Mouse (Mus musculus) brain, embryonic 18.5 days (tissue): ENCODE measurements at regions not wholly inside any gene's neighbourhood (a gene's known extent, or its start where the extent isn't known, plus 50 kb on each side); places are given as distances from the start of the nearest gene placed in this dataset.
"Not testable (repeated sequence)": the region's sequence is repeated elsewhere in the genome, so short reads cannot be mapped to it uniquely, and the experiment has no call there.

Experiments
- DNase-seq: peaks from one replicate; pipeline ENCODE4 v3.0.0-alpha.2; 2012; ENCODE audit warnings: low read depth, low spot score

- no peak for DNase-seq
These were observed 202.1 kb downstream of the Ddx10 start for GRCm38 (mm10) chr9:53045788-53046187.

- no peak for DNase-seq
These were observed 214.1 kb downstream of the Ddx10 start for GRCm38 (mm10) chr9:53033797-53034196.

GRCm38 (mm10) chr9:53022096-53022495 is 225.8 kb downstream of the Ddx10 start:
- no peak for DNase-seq

GRCm38 (mm10) chr9:53010741-53011140 is 237.1 kb downstream of the Ddx10 start:
- no peak for DNase-seq

GRCm38 (mm10) chr9:53007395-53007794 is 240.5 kb downstream of the Ddx10 start:
- no peak for DNase-seq

GRCm38 (mm10) chr9:53006085-53006484 is 241.8 kb downstream of the Ddx10 start:
- DNase-seq, result no peak

GRCm38 (mm10) chr9:53004253-53004978 is 243.4 kb downstream of the Ddx10 start:
- DNase-seq, result peak; percentile 8

GRCm38 (mm10) chr9:52976041-52976440 is 271.8 kb downstream of the Ddx10 start:
- DNase-seq, result no peak

- DNase-seq, result no peak
These were observed 282.2 kb downstream of the Ddx10 start for GRCm38 (mm10) chr9:52965631-52966030.

GRCm38 (mm10) chr9:52959668-52960067 is 280.1 kb upstream of the AI593442 start:
- no peak for DNase-seq

GRCm38 (mm10) chr9:52957245-52957644 is 277.7 kb upstream of the AI593442 start:
- no peak for DNase-seq

GRCm38 (mm10) chr9:52944081-52944480 is 264.5 kb upstream of the AI593442 start:
- DNase-seq, result no peak

- no peak for DNase-seq
These were observed 262.0 kb upstream of the AI593442 start for GRCm38 (mm10) chr9:52941637-52941983.

GRCm38 (mm10) chr9:52940964-52941636 is 261.5 kb upstream of the AI593442 start:
- peak; percentile 51 for DNase-seq

- DNase-seq, result no peak
These were observed 255.5 kb upstream of the AI593442 start for GRCm38 (mm10) chr9:52935082-52935481.

GRCm38 (mm10) chr9:52917516-52917915 is 237.9 kb upstream of the AI593442 start:
- no peak for DNase-seq

- not testable (repeated sequence) for DNase-seq
These were observed 209.1 kb upstream of the AI593442 start for GRCm38 (mm10) chr9:52888653-52889052.

- DNase-seq, result not testable (repeated sequence)
These were observed 208.4 kb upstream of the AI593442 start for GRCm38 (mm10) chr9:52887997-52888396.

GRCm38 (mm10) chr9:52867236-52867635 is 187.7 kb upstream of the AI593442 start:
- DNase-seq, result no peak

- DNase-seq, result no peak
These were observed 180.7 kb upstream of the AI593442 start for GRCm38 (mm10) chr9:52860327-52860726.

GRCm38 (mm10) chr9:52858411-52858810 is 178.8 kb upstream of the AI593442 start:
- no peak for DNase-seq

GRCm38 (mm10) chr9:52853338-52853737 is 173.8 kb upstream of the AI593442 start:
- DNase-seq, result no peak

- no peak for DNase-seq
These were observed 171.0 kb upstream of the AI593442 start for GRCm38 (mm10) chr9:52850552-52850951.
